Mouse (Mus musculus) kidney, postnatal 4 days (tissue): ENCODE measurements at regions not wholly inside any gene's neighbourhood (a gene's known extent, or its start where the extent isn't known, plus 50 kb on each side); places are given as distances from the start of the nearest gene placed in this dataset.

Experiments
- DNase-seq, 2 experiments: peaks; one replicate each; pipeline ENCODE4 v3.0.0; 2021; ENCODE audit warnings: mixed read lengths in 2 of 2

DNA sequence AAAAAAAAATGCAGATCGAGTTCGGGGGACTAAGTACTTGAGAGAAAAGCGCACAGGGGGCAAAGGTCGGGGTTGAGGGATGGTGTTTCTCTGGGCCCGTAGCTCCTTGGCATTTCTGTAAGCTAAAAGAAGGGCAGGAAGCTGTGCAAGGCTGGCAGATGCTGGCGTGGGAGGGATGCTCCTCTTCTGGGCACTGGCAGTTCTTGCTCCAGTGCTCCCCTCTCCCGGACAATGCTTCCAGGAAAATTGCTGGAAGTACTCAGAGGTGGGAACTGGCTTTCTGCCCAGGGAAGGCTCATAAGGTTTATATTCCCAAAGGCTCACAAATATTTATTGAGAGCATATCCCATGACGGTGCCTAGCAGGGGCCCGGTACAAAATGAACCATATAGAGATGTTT lies 136.6 kb upstream of the Sdk2 start:
- peak; percentile 46 to 66 for DNase-seq

DNA sequence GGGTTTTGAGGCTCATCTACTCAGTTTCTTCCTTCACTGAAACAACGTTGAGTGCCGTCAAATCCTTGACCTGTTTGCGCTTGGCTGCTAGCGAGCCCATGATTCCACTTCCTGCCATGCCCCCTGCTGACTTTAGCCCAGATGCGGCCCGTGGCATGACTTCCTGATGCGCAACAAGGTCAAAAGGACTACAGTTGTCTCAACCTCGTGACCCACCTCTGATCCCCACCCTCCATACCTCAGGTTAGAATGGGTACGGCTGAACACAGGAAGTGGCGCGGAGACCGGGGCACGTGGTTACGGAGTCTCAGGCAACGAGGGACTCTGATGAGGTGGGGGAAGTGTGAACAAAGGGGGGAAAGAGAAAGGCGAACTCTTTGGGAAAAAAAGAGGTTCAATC lies 135.6 kb upstream of the Sdk2 start:
- no peak for DNase-seq

DNA sequence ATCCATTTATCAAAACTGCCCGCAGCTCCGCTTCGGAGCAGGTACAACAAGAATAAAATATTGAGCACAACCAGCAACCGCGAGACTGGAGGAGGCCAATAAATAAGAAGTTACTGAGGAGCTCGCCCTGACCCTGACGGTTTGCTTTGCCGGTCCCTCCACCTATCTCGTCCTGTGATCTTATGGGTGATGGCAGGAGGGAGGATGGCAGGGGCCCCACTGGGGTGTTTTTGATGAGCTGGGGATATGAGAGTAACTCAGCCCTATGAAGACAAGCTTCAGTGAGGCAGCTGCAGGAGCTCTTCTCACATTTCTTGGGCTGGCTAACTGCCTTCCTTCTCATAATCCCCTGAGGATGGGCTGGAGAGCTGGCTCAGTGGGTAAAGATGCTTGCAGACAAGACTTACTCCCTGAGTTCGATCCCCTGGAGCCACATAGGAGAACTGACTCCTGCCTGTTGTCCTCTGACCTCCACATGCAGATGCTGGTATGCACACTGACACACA lies 132.3 kb upstream of the Sdk2 start:
- no peak for DNase-seq

DNA sequence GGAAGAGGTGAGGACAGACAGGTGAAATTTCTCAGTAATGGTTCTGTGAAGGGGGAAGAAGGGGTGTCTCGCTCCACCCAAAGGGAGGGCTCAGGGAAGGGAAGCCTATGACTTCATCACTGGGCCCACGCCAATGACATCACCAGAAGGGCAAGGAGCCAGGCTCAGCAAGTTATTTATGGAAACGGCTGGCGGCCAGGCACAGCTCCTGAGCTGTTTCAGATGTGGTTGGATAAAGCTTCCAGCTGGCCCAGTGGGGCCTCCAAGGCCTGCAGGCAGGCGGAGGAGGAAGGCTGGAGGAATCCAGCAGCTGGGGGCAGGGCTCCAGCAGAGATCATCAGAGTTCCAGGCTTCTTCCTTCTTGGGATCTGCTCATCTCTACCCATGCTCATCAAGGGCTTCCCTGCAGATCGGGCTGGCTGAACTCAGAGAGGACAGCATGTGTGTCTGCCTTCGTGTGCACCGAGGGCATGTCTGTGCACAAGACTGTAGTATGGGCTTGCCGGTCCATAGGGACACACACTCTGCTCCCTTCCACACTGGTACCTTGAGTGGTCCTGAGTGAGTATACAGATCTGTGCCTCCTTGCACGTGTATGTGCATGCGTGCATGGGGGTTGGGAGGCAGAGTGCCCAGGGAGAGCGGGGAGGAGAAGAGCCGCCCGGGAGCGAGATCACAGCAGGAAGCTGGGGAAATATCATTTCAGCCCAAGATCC lies 131.6 kb upstream of the Sdk2 start:
- DNase-seq, result peak; percentile 93 to 94

DNA sequence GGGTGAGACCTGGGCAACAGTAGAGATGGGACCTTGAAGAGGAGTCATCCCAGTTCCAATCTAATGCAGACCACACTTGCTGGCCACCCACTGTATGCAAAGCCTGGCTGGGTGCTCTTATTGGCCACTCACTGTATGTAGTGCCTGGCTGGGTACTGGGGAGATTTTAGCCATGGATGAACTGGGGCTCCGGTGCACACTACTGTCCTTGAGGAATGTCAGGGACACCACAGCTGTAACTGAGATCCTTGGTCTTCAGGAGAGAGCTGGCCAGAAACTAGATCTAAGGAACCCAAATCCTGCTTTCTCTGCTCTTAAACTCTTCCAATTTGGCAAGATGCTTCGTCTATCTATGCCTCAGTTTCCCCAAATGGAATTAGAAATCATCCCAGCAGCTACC lies 128.4 kb upstream of the Sdk2 start:
- DNase-seq, result no peak

DNA sequence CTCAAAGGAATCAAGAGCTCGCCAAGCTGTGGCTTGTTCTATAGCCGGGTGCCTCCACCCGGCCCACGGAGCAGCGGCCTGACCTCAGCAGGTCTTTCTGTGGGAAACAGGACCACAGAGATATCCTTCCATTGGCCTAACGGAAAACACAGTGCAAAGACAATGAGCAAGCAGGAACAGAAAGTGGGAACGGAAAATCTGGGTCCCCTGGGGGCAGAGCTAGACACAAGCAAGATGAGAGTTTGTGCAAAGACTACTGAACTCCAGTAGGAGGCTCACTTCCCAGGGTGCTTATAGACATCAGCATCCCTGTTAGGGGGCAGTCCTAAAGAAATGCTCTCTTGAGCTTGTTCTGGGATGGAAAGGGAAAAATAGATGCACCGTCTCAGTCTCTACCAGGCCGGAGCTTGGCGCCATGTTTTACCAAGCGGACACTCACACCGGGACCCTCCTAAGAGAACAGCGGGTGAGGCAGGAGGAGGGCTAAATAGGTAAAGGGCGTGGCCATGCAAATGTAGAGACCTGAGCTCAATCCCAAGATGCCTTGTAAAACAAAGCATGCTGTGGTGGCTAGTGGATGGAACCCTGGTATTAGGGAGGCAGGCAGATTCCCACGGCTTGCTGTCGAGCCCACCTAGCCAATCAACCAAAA lies 127.3 kb upstream of the Sdk2 start:
- DNase-seq, result peak in 1 of 2 experiments; percentile 20

DNA sequence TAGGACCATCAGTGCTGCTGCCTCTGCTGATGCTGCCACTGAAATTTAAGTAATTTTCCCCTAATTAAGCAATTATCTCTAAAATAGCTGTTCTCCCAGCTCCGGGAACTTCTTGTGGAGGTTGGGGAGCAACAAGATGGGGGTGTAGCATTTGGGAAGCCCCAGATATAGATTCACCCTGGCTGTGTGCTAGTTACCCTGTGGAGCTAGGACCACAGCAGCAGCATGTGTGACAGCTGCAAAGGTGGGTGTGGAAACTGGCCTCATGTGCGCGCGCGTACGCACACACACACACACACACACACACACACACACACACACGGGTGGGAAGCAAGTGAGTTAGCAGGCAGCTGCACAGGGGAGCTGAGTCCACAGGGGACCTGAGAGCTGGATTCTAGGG lies 126.2 kb upstream of the Sdk2 start:
- no peak for DNase-seq

DNA sequence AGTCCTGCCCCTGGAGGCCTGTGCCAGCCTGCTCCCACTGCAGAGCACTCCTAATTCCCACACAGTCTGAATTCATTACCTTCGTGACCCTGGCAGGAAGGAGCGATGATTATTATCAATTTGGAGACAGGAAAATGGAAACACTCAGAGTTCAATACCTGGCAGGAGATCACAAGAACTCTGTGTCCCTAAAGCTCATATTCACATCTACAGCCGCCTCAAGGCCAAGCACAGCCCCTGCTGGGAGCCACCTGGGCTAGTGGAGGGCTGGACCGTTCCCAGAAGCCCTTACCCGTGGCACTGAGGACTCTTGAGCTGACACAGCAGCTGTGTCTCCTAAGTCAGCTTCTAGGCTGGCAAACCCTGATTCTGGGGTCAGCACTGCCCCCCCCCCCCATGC lies 124.8 kb upstream of the Sdk2 start:
- DNase-seq, result no peak

DNA sequence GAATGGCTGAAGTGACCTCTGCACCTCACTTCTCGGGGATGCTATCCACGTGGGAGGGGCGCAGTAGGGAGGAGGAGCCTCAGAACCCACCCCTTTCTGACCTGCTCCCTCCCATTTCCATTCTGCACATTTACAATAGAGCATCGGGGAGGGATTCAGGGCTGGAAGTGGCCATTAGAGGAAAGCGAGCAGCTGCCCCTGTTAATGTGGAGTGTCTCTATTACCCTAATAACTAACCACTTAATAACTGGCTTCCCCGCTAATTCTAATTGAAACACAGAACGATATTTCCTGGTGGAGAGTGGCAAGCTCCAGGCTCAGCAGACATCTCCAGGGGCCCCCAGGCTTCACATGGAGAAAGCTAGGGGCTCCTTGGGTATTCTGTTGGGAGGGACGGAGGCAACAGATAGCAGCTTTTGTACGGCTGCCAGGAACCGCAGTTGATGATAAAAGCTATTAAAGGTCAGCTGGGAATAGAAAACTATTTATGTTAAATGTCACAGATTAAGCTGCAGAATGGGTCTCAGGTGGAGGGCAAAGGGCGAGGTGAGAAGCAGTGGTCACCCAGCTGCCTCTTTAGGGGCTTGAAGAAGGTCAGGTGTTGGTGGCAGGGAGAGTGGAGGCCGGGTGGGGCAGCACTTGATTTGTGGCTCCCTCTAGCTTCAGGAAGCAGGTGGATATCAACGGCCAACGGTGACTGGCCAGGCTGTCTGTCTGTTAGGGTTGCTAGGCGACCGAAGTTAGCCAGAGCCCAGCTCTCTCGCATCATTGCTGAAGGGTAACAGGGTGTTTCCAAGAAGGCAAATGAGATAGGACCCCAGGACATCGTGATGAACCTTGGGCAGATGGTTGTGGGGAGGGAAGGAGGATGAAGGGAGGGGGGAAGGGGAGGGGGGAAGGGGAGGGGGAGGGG lies 118.4 kb upstream of the Sdk2 start:
- peak; percentile 79 to 86 for DNase-seq

DNA sequence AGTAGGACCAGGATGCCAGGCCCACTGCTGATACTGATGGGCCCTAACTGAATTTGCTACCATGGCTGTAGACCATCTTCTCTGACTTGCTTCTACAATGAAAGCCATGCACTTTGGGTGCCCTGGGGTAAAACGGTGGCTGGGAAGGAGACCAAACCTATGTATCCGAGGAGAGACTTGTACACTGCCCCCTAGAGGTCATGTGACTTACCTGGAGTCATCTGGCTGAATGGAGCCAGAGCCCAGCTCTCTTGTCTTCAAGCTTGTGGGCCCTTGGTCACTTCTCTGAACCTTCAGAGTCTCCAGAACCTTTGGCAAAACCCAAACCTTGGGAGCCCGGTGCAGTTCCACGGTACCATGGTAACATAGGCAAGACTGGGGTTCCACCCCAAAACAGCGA lies 117.6 kb upstream of the Sdk2 start:
- no peak for DNase-seq

DNA sequence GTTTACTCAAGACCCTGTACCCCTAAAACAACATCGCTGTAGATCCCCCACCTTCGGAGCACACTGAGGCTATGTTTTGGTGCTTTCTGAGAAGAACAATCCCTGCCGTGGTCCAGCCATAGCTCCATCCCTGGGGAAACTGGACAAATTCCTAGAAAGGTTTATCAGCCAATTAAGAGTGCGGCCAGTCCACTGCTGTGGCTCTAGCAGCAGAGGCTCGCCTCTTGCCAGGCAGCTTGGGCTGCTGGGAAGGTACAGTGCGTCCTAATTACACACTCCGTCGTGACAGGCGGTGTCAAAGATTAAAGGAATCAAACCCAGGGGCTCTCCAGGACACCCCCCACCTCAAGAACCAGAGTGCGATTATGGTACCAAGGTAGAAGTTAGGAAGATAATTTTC lies 116.4 kb upstream of the Sdk2 start:
- no peak for DNase-seq

DNA sequence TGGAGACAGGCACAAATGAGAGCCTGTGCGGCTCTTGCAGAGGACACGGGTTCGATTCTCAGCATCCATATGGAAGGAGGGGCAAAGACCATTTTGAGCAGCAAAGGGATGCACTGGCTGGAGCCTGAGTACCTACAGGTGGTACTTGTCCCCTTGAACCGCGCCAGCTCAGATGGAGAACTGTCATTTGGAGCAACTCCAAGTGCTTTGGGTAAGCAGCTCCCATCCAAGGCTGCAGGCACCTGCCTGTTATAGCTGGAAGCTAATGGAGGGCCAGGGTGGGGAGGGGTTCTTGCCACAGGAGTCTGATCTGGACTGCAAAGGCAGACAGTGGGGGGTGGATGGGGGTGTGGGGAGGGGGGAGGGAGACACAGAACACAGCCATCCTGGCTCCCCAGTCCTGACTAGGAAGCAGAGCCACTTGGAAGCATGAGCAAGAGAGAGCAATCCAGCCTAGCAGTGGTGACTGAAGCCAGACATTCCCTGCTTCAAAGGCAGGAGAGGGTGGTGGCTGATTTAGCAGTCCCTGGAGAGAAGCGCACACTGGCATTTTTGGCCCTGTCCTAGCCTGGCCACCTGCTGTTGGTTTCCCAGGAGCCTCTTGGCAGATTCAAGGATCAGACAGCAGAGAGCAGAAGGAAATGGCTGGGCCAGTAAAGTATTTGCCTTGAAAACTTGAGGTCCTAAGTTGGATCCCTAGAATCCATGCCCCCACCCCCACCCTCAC lies 112.1 kb upstream of the Sdk2 start:
- no peak for DNase-seq

DNA sequence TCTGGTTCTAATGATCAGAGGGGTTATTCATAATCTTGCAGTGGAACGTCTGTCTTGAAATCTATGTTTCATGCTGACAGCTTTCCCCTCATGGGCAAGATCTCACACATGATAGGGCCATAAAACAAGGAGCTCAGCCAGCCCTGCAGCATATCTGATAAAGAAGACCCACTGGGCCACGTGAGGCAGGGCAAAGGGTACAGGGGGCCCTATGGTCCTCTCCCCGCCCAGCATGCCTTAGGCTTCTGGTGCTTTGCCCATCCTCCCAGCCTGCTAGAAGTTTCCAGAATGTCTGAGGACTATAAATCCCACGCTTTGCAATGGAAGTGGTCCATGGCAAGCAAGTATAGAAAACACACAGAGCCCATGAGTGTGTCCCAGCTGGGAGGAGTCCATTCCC lies 110.9 kb upstream of the Sdk2 start:
- peak in 1 of 2 experiments; percentile 17 for DNase-seq

DNA sequence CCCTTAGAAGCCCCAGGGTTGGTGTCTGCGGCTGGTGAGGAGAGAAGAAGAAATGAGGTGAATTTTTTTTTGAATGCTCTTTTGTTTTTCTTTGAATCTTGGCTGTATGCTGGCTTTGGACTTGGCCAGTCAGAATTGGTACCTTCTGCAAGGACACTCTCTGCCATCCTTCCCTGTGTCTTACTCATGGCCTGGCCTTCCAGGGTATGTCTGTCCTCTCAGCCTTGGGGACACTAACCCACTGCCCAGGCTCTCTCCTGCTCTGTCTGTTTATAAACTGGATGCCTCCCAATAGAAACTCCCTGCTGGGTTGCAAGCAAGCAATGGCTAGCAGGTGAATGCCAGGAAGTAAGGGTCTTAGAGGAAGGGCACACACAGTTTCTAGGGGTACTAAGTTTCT lies 110.4 kb upstream of the Sdk2 start:
- DNase-seq, result no peak

DNA sequence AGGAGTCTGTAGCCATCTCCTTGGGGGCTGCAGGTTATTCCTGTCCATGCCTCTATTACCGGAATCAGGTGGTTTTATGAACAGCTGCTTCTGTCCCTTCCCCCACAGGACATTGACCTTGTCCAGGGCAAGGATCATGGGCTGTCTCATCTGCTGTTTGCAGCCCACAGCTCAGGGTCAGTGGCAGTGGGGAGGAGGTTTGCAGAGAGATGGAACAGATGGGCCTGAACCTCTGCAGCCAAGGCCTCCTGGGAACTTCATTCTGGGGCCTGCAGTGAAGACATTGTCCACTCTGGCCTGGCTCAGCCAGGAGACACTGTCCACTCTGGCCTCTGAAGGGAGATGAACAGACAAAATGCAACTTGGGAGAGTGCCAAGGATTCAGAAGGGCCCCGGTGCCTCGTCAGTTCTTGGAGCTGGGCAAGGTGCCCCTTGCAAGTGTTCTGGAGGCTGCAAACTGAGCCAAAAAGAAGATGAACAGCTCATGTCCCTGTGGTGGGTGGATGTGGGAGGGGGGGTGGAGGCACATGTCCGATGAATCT lies 109.9 kb upstream of the Sdk2 start:
- peak; percentile 17 to 22 for DNase-seq

DNA sequence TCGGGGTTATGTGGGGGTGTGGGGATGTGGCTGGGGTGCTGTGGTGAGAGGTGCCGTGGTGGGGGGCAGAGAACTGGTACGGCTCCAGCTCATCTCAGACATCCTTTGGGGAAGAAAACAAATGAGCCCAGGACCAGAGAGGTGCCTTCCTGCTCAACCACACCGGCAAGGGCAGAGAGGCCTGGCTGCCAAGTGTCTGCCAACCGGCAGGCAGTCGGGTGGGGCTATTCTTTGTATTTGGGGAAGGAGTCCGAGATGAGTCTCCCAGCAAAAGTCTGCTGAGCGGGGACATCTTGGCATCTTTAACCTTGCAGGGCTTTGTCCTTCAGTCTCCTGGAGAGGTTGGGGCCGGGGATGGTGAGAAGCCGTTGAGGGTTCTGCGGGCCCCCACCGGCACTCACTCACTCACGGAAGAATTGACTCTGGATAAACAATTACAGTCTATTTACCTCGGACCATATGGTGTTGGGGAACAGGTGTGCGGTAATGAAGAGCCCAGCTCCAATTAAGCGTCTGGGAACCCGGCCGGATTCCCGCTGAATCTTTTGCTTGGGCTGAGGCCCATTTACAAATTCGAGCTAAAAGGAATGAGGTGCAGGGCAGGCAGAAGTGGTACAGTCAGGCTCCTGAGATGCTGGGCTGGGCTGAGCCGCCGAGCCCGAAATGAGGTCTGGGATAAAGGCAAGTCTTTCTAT lies 108.7 kb upstream of the Sdk2 start:
- DNase-seq, result no peak

DNA sequence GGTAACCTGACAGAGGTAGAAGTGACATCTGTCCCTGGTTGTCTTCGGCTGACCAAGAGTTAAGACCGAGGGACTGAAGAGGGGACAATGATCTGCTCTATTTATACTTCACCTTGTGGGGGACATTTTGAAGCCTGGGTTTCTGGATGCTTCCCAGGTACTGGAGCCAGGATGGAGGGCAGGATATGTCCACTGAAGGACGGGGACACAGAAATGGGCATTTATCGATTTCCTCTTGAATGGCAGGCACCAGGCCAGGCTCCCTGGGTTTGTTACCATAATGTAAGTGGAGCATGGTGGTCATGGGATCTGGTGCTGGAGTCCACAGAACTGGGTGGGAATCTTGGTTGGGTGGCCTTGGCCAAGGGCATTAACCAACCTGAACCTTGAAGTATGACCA lies 108.0 kb upstream of the Sdk2 start:
- DNase-seq, result no peak

DNA sequence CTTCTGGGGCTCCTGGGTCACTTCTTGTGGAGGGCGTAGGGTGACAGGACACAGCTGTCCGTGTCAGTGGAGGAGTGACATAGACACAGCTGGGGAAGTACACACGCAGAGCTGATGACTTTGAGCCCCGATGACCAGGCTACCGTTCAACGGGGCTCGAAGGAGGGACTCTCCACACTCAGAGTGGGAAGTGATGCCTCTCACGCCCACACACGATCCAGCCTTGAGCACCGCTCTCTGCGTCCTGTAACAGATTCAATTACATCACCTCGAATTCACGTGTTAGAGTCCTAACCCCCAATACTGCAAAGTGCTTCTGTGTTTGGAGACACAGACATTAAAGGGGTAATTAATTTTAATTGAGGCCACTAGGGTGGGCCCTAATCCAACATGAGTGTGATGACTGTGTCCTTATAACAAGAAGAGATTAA lies 101.4 kb upstream of the Sdk2 start:
- DNase-seq, result peak; percentile 39 to 55

DNA sequence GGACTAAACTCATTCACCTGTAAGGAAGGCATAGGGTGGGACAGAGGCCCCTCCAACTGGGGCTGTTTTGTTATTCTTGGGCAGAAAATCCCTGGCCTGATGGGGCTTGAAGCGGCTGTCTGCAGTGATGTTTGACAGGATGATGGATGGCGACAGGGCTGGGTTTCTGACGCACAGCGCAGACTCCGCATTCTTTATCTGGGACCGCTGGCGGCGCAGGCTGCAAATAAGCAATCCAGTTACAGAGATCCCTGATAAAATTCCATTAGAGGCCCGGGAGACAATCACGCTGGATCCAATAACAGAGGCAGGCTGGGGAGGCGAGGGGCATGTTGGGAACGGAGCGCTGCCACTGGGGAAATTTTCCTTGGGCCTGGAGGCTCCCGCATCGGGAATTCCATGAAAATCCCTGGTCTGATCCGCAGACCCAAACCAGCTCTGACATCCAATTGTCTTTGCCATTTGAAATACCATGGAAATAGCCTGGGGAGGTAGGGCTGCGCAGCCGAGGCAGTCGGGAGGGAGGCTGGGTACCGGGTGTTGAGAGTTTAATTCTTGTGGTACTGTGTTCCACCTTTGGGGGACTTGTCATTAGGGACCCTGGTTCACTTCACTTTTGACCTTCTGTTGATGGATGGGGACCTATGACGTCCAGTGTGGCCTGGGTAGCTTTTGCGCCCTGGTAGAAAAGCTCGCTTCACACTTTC lies 99.0 kb upstream of the Sdk2 start:
- peak; percentile 51 to 62 for DNase-seq

DNA sequence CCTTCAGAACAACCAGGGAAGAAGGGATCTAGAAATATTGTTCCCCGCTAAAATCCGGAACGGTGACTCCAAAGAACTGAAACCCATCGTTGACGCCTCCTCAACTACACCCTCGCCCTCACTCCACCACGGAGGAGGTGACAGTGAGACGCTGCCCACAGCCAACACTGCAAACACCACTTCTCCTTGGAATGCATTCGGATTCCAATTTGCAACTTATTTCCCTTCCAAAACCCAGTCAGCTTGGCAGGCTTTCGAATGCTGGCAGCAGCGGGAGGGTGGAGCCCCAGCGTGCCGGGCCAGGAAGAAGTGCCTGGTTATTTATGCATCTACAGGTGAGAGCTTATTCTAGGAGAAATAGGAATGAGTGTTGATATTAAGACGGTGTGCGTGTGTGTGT lies 85.9 kb upstream of the Sdk2 start:
- DNase-seq, result no peak

DNA sequence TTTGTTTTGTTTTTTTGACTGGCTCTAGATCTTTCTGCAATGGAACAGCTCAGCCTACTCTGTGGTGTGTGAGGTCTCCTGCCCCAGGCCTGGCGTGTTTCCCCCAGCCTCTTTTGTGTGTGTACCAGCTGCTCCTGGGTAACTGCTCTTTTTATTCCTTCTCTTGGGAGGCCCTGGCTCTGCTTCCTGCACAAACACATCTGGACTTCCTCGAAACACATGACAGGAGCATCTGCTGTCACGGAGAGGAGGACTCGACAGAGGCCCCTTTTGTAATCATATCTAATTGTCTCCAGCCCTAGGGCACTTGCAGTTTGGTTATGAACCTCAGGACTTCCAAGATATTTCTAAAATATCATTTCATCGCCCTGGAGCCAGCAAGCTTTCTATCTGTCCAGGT lies 79.5 kb upstream of the Sdk2 start:
- DNase-seq, result no peak
